Mouse (Mus musculus): ENCODE data around the gene Gabbr1. TPM values are rescaled to one million over a fixed set of nuclear protein-coding genes. Genes with fewer than 3 reads are reported as not detected.

Gabbr1 gene
- polyA plus RNA-seq, 1 experiment from 2014 or later: 14.5 TPM

GRCm38 (mm10) chr17:37063686-37064495, 18.1 kb downstream of the Gabbr1 start:
- no peak overlapping the region for H3K4me3 ChIP-seq (ENCODE audit: low read depth, low read length)
- H3K27ac ChIP-seq (ENCODE audit: low read depth, low read length): no peak overlapping the region
- H3K9ac ChIP-seq (ENCODE audit: low read length): no peak overlapping the region
- no peaks in the 10 kb centered on the region for H3K27me3 ChIP-seq (ENCODE audit: control insufficient read depth, insufficient read depth, low read length)
- DNase-seq (ENCODE audit: low spot score, missing footprints) (peak; percentile 14), ATAC-seq (ENCODE audit: low FRiP score) (peak; percentile 16; the same call in 1 of the 2 replicates)
- H3K36me3 ChIP-seq (ENCODE audit: control insufficient read depth, insufficient read depth, low read length): peaks cover 25% of the 10 kb centered on the region
- no peaks in the 10 kb centered on the region for H3K4me1 ChIP-seq (ENCODE audit: control insufficient read depth, insufficient read depth, low read length)
- H3K4me2 ChIP-seq: no peak overlapping the region
- 59% methylated on average over 11 of the region's 11 CpGs for WGBS
- no peaks in the 10 kb centered on the region for H3K9me3 ChIP-seq (ENCODE audit: control insufficient read depth, low read length)

- no peak for ATAC-seq (ENCODE audit: low FRiP score)
- no peaks in the 10 kb centered on the region for H3K4me1 ChIP-seq (ENCODE audit: control insufficient read depth, insufficient read depth, low read length)
- H3K9me3 ChIP-seq (ENCODE audit: control insufficient read depth, low read length): no peaks in the 10 kb centered on the region
- no peaks in the 10 kb centered on the region for H3K27me3 ChIP-seq (ENCODE audit: control insufficient read depth, insufficient read depth, low read length)
- WGBS: 92% methylated on average over 2 of the region's 2 CpGs
- no peak overlapping the region for H3K27ac ChIP-seq (ENCODE audit: low read depth, low read length)
- no peak for DNase-seq (ENCODE audit: low spot score, missing footprints)
- no peak overlapping the region for H3K9ac ChIP-seq (ENCODE audit: low read length)
- H3K4me3 ChIP-seq (ENCODE audit: low read depth, low read length): no peak overlapping the region
- H3K4me2 ChIP-seq: no peak overlapping the region
- H3K36me3 ChIP-seq (ENCODE audit: control insufficient read depth, insufficient read depth, low read length): peaks cover 36% of the 10 kb centered on the region
These were observed 20.2 kb downstream of the Gabbr1 start for GRCm38 (mm10) chr17:37065993-37066392.

GRCm38 (mm10) chr17:37067861-37068260, 22.1 kb downstream of the Gabbr1 start:
- H3K36me3 ChIP-seq (ENCODE audit: control insufficient read depth, insufficient read depth, low read length): peaks cover 37% of the 10 kb centered on the region
- WGBS: 89% methylated on average over 1 of the region's 1 CpGs
- no peak for ATAC-seq (ENCODE audit: low FRiP score)

GRCm38 (mm10) chr17:37070121-37070520, 24.4 kb downstream of the Gabbr1 start:
- peak; percentile 26 for DNase-seq (ENCODE audit: low spot score, missing footprints)
- Histone ChIP-seq H3K27ac (ENCODE audit: low read depth, low read length) (no peak overlapping the region), H3K4me3 (ENCODE audit: low read depth, low read length) (no peak overlapping the region), H3K9ac (ENCODE audit: low read length) (no peak overlapping the region), H3K9me3 (ENCODE audit: control insufficient read depth, low read length) (no peaks in the 10 kb centered on the region), H3K36me3 (ENCODE audit: control insufficient read depth, insufficient read depth, low read length) (peaks cover 36% of the 10 kb centered on the region), H3K4me1 (ENCODE audit: control insufficient read depth, insufficient read depth, low read length) (peaks cover 6% of the 10 kb centered on the region), H3K27me3 (ENCODE audit: control insufficient read depth, insufficient read depth, low read length) (no peaks in the 10 kb centered on the region), H3K4me2 (no peak overlapping the region)
- ATAC-seq (ENCODE audit: low FRiP score): no peak
- 83% methylated on average over 8 of the region's 8 CpGs for WGBS

More at GRCm38 (mm10) chr17:37067861-37068260, 22.1 kb downstream of the Gabbr1 start:
- Histone ChIP-seq H3K27ac (ENCODE audit: low read depth, low read length) (no peak overlapping the region), H3K9me3 (ENCODE audit: control insufficient read depth, low read length) (no peaks in the 10 kb centered on the region), H3K9ac (ENCODE audit: low read length) (no peak overlapping the region), H3K4me3 (ENCODE audit: low read depth, low read length) (no peak overlapping the region), H3K4me2 (no peak overlapping the region), H3K27me3 (ENCODE audit: control insufficient read depth, insufficient read depth, low read length) (no peaks in the 10 kb centered on the region), H3K4me1 (ENCODE audit: control insufficient read depth, insufficient read depth, low read length) (peaks cover 6% of the 10 kb centered on the region)
- peak; percentile 57 for DNase-seq (ENCODE audit: low spot score, missing footprints)

- Histone ChIP-seq H3K27ac (ENCODE audit: low read depth, low read length) (no peak overlapping the region), H3K4me2 (no peak overlapping the region), H3K36me3 (ENCODE audit: control insufficient read depth, insufficient read depth, low read length) (peaks cover 32% of the 10 kb centered on the region), H3K9ac (ENCODE audit: low read length) (0 out of 2 replicates have a peak overlapping the region, but pooled peaks have one; percentile 16), H3K27me3 (ENCODE audit: control insufficient read depth, insufficient read depth, low read length) (no peaks in the 10 kb centered on the region), H3K4me1 (ENCODE audit: control insufficient read depth, insufficient read depth, low read length) (peaks cover 6% of the 10 kb centered on the region), H3K4me3 (ENCODE audit: low read depth, low read length) (no peak overlapping the region), H3K9me3 (ENCODE audit: control insufficient read depth, low read length) (no peaks in the 10 kb centered on the region)
- ATAC-seq (ENCODE audit: low FRiP score) (peak; percentile 70), DNase-seq (ENCODE audit: low spot score, missing footprints) (peak; percentile 73)
- 59% methylated on average over 12 of the region's 12 CpGs for WGBS
These were observed 26.4 kb downstream of the Gabbr1 start for GRCm38 (mm10) chr17:37072080-37072729.

GRCm38 (mm10) chr17:37072730-37073276, 27.0 kb downstream of the Gabbr1 start:
- Histone ChIP-seq H3K9me3 (ENCODE audit: control insufficient read depth, low read length) (no peaks in the 10 kb centered on the region), H3K27ac (ENCODE audit: low read depth, low read length) (no peak overlapping the region), H3K27me3 (ENCODE audit: control insufficient read depth, insufficient read depth, low read length) (no peaks in the 10 kb centered on the region), H3K4me2 (no peak overlapping the region), H3K36me3 (ENCODE audit: control insufficient read depth, insufficient read depth, low read length) (peaks cover 27% of the 10 kb centered on the region), H3K4me3 (ENCODE audit: low read depth, low read length) (no peak overlapping the region), H3K4me1 (ENCODE audit: control insufficient read depth, insufficient read depth, low read length) (peaks cover 6% of the 10 kb centered on the region), H3K9ac (ENCODE audit: low read length) (no peak overlapping the region)
- 40% methylated on average over 11 of the region's 11 CpGs for WGBS
- DNase-seq (ENCODE audit: low spot score, missing footprints) (peak; percentile 75), ATAC-seq (ENCODE audit: low FRiP score) (peak; percentile 31; the same call in 1 of the 2 replicates)

- H3K4me1 ChIP-seq (ENCODE audit: control insufficient read depth, insufficient read depth, low read length): peaks cover 23% of the 10 kb centered on the region
These were observed 29.4 kb downstream of the Gabbr1 start for GRCm38 (mm10) chr17:37075181-37075580.

GRCm38 (mm10) chr17:37075766-37076165, 30.0 kb downstream of the Gabbr1 start:
- 96% methylated on average over 2 of the region's 2 CpGs for WGBS
- no peak for ATAC-seq (ENCODE audit: low FRiP score)
- no peak overlapping the region for H3K9ac ChIP-seq (ENCODE audit: low read length)
- peak; percentile 41 for DNase-seq (ENCODE audit: low spot score, missing footprints)
- H3K27me3 ChIP-seq (ENCODE audit: control insufficient read depth, insufficient read depth, low read length): no peaks in the 10 kb centered on the region
- H3K9me3 ChIP-seq (ENCODE audit: control insufficient read depth, low read length): no peaks in the 10 kb centered on the region
- no peak overlapping the region for H3K27ac ChIP-seq (ENCODE audit: low read depth, low read length)
- H3K36me3 ChIP-seq (ENCODE audit: control insufficient read depth, insufficient read depth, low read length): peaks cover 8% of the 10 kb centered on the region; the same call in 1 of the 2 replicates
- H3K4me3 ChIP-seq (ENCODE audit: low read depth, low read length): no peak overlapping the region
- H3K4me1 ChIP-seq (ENCODE audit: control insufficient read depth, insufficient read depth, low read length): peaks cover 23% of the 10 kb centered on the region
- no peak overlapping the region for H3K4me2 ChIP-seq

More at GRCm38 (mm10) chr17:37075181-37075580, 29.4 kb downstream of the Gabbr1 start:
- no peaks in the 10 kb centered on the region for H3K9me3 ChIP-seq (ENCODE audit: control insufficient read depth, low read length)
- DNase-seq (ENCODE audit: low spot score, missing footprints): peak; percentile 56
- no peak overlapping the region for H3K9ac ChIP-seq (ENCODE audit: low read length)
- no peaks in the 10 kb centered on the region for H3K27me3 ChIP-seq (ENCODE audit: control insufficient read depth, insufficient read depth, low read length)
- no peak overlapping the region for H3K4me3 ChIP-seq (ENCODE audit: low read depth, low read length)
- no peak for ATAC-seq (ENCODE audit: low FRiP score)
- no peak overlapping the region for H3K4me2 ChIP-seq
- WGBS: 83% methylated on average over 6 of the region's 6 CpGs
- H3K36me3 ChIP-seq (ENCODE audit: control insufficient read depth, insufficient read depth, low read length): peaks cover 13% of the 10 kb centered on the region
- no peak overlapping the region for H3K27ac ChIP-seq (ENCODE audit: low read depth, low read length)

- Histone ChIP-seq H3K27ac (ENCODE audit: low read depth, low read length) (no peak overlapping the region), H3K9ac (ENCODE audit: low read length) (no peak overlapping the region), H3K27me3 (ENCODE audit: control insufficient read depth, insufficient read depth, low read length) (no peaks in the 10 kb centered on the region), H3K4me2 (no peak overlapping the region), H3K36me3 (ENCODE audit: control insufficient read depth, insufficient read depth, low read length) (peaks cover 3% of the 10 kb centered on the region; the same call in 1 of the 2 replicates), H3K4me1 (ENCODE audit: control insufficient read depth, insufficient read depth, low read length) (peaks cover 17% of the 10 kb centered on the region), H3K4me3 (ENCODE audit: low read depth, low read length) (no peak overlapping the region), H3K9me3 (ENCODE audit: control insufficient read depth, low read length) (no peaks in the 10 kb centered on the region)
- ATAC-seq (ENCODE audit: low FRiP score): no peak
- WGBS: 26% methylated on average over 1 of the region's 1 CpGs
- peak; percentile 69 for DNase-seq (ENCODE audit: low spot score, missing footprints)
These were observed 32.4 kb downstream of the Gabbr1 start for GRCm38 (mm10) chr17:37078193-37078592.

All from midbrain, embryonic 11.5 days (tissue).